Comparison of ENCODE assay signal across 13 mouse cellular contexts in the genomic region with DNA sequence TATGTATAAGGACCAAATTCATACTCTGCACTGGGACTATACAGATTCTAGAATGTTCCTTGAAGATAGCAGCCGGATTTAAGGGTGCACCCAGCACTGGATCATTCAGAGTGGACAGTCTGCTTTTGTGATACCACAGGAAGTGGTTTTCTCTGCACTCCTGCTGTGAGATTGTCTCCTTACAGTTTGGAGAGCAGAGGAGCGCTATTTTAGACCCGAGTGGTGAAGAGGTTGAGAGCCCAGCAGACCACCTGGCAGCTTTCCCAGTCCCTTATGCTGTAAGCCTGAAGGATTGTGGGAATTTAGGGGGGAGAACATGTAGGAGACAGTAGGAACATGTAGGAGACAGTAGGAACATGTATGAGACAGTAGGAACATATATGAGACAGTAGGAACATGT.
DNase-seq lines count a peak whose midpoint lies in the region; ATAC-seq and TF ChIP-seq lines count a peak whose summit lies in the region.
"Had no signal": no experiment of that assay in that cellular context is flagged by ENCODE, and none has a peak within 500 bp of the region (broad histone marks: within the 10 kb centered on the region; RNA-seq: fewer than 3 reads in every experiment).

No protein-coding gene starts in this region.

- H3K27me3 ChIP-seq in heart, embryonic 14.5 days (ENCODE audit: control insufficient read depth, insufficient read depth, low read length), result no peaks in the 10 kb centered on the region
- H3K27me3 ChIP-seq in lung, postnatal 0 days (replicated peaks; ENCODE audit: insufficient read depth, low read length), result no peaks in the 10 kb centered on the region
- H3K27me3 ChIP-seq in embryonic facial prominence, embryonic 10.5 days (replicated peaks; ENCODE audit: low read depth, poor library complexity, severe bottlenecking), result peaks cover 68% of the 10 kb centered on the region
- H3K27me3 ChIP-seq in limb, embryonic 12.5 days, result no peaks in the 10 kb centered on the region
- no peaks in the 10 kb centered on the region for H3K27me3 ChIP-seq in cerebellum, adult 2 months (ENCODE audit: control insufficient read depth, insufficient read depth, low read length)

- peak overlapping the region; percentile 97 to 98 for H3K27ac ChIP-seq in heart, embryonic 14.5 days (replicated peaks in 1 of 2; ENCODE audit: control insufficient read depth in 1 of 2, insufficient read depth in 1 of 2, low read depth in 2 of 2, low read length in 2 of 2)
- H3K27ac ChIP-seq in lung, postnatal 0 days (ENCODE audit: low read length), result 0 out of 2 replicates have a peak overlapping the region, but pooled peaks have one; percentile 6
- 0 out of 2 replicates have a peak overlapping the region, but pooled peaks have one; percentile 37 for H3K27ac ChIP-seq in embryonic facial prominence, embryonic 10.5 days (replicated peaks)
- H3K27ac ChIP-seq in limb, embryonic 12.5 days, result peak overlapping the region; percentile 32; the same call in 1 of the 2 replicates
- H3K27ac ChIP-seq in cerebellum, adult 2 months (ENCODE audit: insufficient read depth, low read length), result no peak overlapping the region
- H3K27ac ChIP-seq: macrophage had no signal

- peaks cover 43 to 48% of the 10 kb centered on the region in 2 experiments for H3K4me1 ChIP-seq in heart, embryonic 14.5 days (ENCODE audit: control insufficient read depth in 2 of 2, insufficient read depth in 2 of 2, low read length in 2 of 2)
- H3K4me1 ChIP-seq in lung, postnatal 0 days (ENCODE audit: insufficient read depth, low read depth, low read length), result peaks cover 3% of the 10 kb centered on the region; the same call in 1 of the 2 replicates
- H3K4me1 ChIP-seq in lung, adult 2 months (ENCODE audit: control insufficient read depth, insufficient read depth, low read length), result peaks cover 9% of the 10 kb centered on the region
- H3K4me1 ChIP-seq in embryonic facial prominence, embryonic 10.5 days, result peaks cover 50% of the 10 kb centered on the region
- peaks cover 32% of the 10 kb centered on the region for H3K4me1 ChIP-seq in limb, embryonic 12.5 days (replicated peaks)
- H3K4me1 ChIP-seq in cerebellum, adult 2 months (ENCODE audit: control insufficient read depth, insufficient read depth, low read length), result peaks cover 19% of the 10 kb centered on the region

- no peak overlapping the region for H3K4me3 ChIP-seq in heart, embryonic 14.5 days (ENCODE audit: control insufficient read depth in 1 of 2, insufficient read depth in 1 of 2, low read depth in 1 of 2, low read length in 2 of 2)
- no peak overlapping the region for H3K4me3 ChIP-seq in lung, postnatal 0 days (ENCODE audit: low read depth, low read length)
- H3K4me3 ChIP-seq in lung, adult 2 months (replicated peaks; ENCODE audit: extremely low read depth, low read depth, low read length), result no peak overlapping the region
- no peak overlapping the region for H3K4me3 ChIP-seq in embryonic facial prominence, embryonic 10.5 days
- H3K4me3 ChIP-seq in limb, embryonic 12.5 days (replicated peaks), result no peak overlapping the region
- H3K4me3 ChIP-seq in cerebellum, adult 2 months (replicated peaks; ENCODE audit: insufficient read depth, low read depth, low read length), result no peak overlapping the region

- TF ChIP-seq POLR2A in lung, adult 2 months (IDR thresholded peaks at IDR 0.05; ENCODE audit: borderline replicate concordance, extremely low read depth, low read depth, low read length), result no peak
- no peak for TF ChIP-seq POLR2A in cerebellum, adult 2 months (IDR thresholded peaks at IDR 0.05; ENCODE audit: borderline replicate concordance, insufficient read depth, low read length)

- WGBS in heart, embryonic 14.5 days, result 21% methylated on average over 3 of the region's 3 CpGs
- 24% methylated on average over 3 of the region's 3 CpGs for WGBS in lung, postnatal 0 days
- 48% methylated on average over 3 of the region's 3 CpGs for WGBS in lung, adult 2 months
- 76% methylated on average over 3 of the region's 3 CpGs for WGBS in embryonic facial prominence, embryonic 10.5 days
- WGBS in limb, embryonic 12.5 days, result 61% methylated on average over 3 of the region's 3 CpGs
- WGBS in cerebellum, adult 2 months, result 73% methylated on average over 3 of the region's 3 CpGs

- H3K9ac ChIP-seq in heart, embryonic 14.5 days (ENCODE audit: low read length), result peak overlapping the region; percentile 61
- no peak overlapping the region for H3K9ac ChIP-seq in lung, postnatal 0 days (replicated peaks; ENCODE audit: low read depth)
- H3K9ac ChIP-seq in limb, embryonic 12.5 days (replicated peaks), result no peak overlapping the region
- H3K9ac ChIP-seq: forebrain, postnatal 0 days had no signal

- no peaks in the 10 kb centered on the region for H3K36me3 ChIP-seq in heart, embryonic 14.5 days (ENCODE audit: control insufficient read depth, insufficient read depth, low read length)
- H3K36me3 ChIP-seq in lung, postnatal 0 days (ENCODE audit: insufficient read depth, low read length), result no peaks in the 10 kb centered on the region
- H3K36me3 ChIP-seq in embryonic facial prominence, embryonic 10.5 days (replicated peaks), result no peaks in the 10 kb centered on the region
- H3K36me3 ChIP-seq in limb, embryonic 12.5 days, result no peaks in the 10 kb centered on the region

- H3K9me3 ChIP-seq in heart, embryonic 14.5 days (ENCODE audit: control insufficient read depth, low read length), result no peaks in the 10 kb centered on the region
- no peaks in the 10 kb centered on the region for H3K9me3 ChIP-seq in lung, postnatal 0 days (ENCODE audit: low read length)
- H3K9me3 ChIP-seq in embryonic facial prominence, embryonic 10.5 days, result no peaks in the 10 kb centered on the region
- H3K9me3 ChIP-seq in limb, embryonic 12.5 days, result no peaks in the 10 kb centered on the region

- no peak for DNase-seq in heart, adult 18-20 months
- DNase-seq in lung, postnatal 0 days (ENCODE audit: low spot score), result peak; percentile 62
- DNase-seq in lung, adult 2 months, result no peak
- DNase-seq in embryonic facial prominence, embryonic 10.5 days (ENCODE audit: low spot score), result no peak
- no peak for DNase-seq in cerebellum, adult 2 months
- DNase-seq in layer of hippocampus, postnatal 25 days (ENCODE audit: extremely low spot score in 1 of 2, low spot score in 1 of 2), result no peak
- DNase-seq: cerebellum, adult 11 months; forebrain, postnatal 0 days; right cerebral cortex, adult 18-20 months; thymus, postnatal 4 days had no signal

- 0 out of 2 replicates have a peak, but pooled peaks have one; percentile 57 for ATAC-seq in heart, embryonic 14.5 days (ENCODE audit: insufficient number of reproducible peaks, insufficient read depth, low FRiP score, low read depth)
- no peak for ATAC-seq in lung, postnatal 0 days
- no peak for ATAC-seq in limb, embryonic 12.5 days (ENCODE audit: insufficient number of reproducible peaks, insufficient read depth, low FRiP score, low TSS enrichment, low read depth)
- ATAC-seq: forebrain, postnatal 0 days had no signal

- peak overlapping the region; percentile 41 for H3K4me2 ChIP-seq in heart, embryonic 14.5 days (ENCODE audit: low read length)
- H3K4me2 ChIP-seq in lung, postnatal 0 days (replicated peaks; ENCODE audit: low read depth, low read length), result no peak overlapping the region
- no peak overlapping the region for H3K4me2 ChIP-seq in limb, embryonic 12.5 days

- TF ChIP-seq EP300 in lung, postnatal 0 days (IDR thresholded peaks at IDR 0.05), result no peak

- TF ChIP-seq CTCF in lung, postnatal 0 days (IDR thresholded peaks at IDR 0.05), result no peak
- no peak for TF ChIP-seq CTCF in lung, adult 2 months (IDR thresholded peaks at IDR 0.05; ENCODE audit: insufficient read depth, low read length)
- TF ChIP-seq CTCF in cerebellum, adult 2 months (IDR thresholded peaks at IDR 0.05; ENCODE audit: borderline replicate concordance, insufficient read depth, low read depth, low read length), result no peak
